ENCODE assay signal across 9 mouse cellular contexts in genomic region chr2:33489565-33489964, GRCm38 (mm10). TPM values are rescaled to one million over a fixed set of nuclear protein-coding genes. Genes with fewer than 3 reads are reported as not detected.
DNase-seq lines count a peak whose midpoint lies in the region; ATAC-seq and TF ChIP-seq lines count a peak whose summit lies in the region.
"Had no signal": no experiment of that assay in that cellular context is flagged by ENCODE, and none has a peak within 500 bp of the region (broad histone marks: within the 10 kb centered on the region; RNA-seq: fewer than 3 reads in every experiment).

No protein-coding gene starts in this region.

- no peak overlapping the region for H3K4me3 ChIP-seq in forebrain, embryonic 12.5 days (replicated peaks)
- H3K4me3 ChIP-seq in forebrain, embryonic 10.5 days, result no peak overlapping the region
- no peak overlapping the region for H3K4me3 ChIP-seq in ES-Bruce4 (ENCODE audit: low read depth, low read length)
- H3K4me3 ChIP-seq: heart, embryonic 12.5 days had no signal

- no peaks in the 10 kb centered on the region for H3K4me1 ChIP-seq in forebrain, embryonic 12.5 days
- H3K4me1 ChIP-seq in forebrain, embryonic 10.5 days, result no peaks in the 10 kb centered on the region
- no peaks in the 10 kb centered on the region for H3K4me1 ChIP-seq in ES-Bruce4 (ENCODE audit: control insufficient read depth, insufficient read depth, low read length)
- H3K4me1 ChIP-seq: heart, embryonic 12.5 days had no signal

- no peaks in the 10 kb centered on the region for H3K9me3 ChIP-seq in forebrain, embryonic 12.5 days
- no peaks in the 10 kb centered on the region for H3K9me3 ChIP-seq in forebrain, embryonic 10.5 days
- no peaks in the 10 kb centered on the region for H3K9me3 ChIP-seq in ES-Bruce4 (replicated peaks; ENCODE audit: control insufficient read depth, insufficient read depth, low read length, poor library complexity, severe bottlenecking)
- H3K9me3 ChIP-seq: heart, embryonic 12.5 days had no signal

- no peaks in the 10 kb centered on the region for H3K36me3 ChIP-seq in forebrain, embryonic 12.5 days (replicated peaks)
- no peaks in the 10 kb centered on the region for H3K36me3 ChIP-seq in forebrain, embryonic 10.5 days (replicated peaks)
- H3K36me3 ChIP-seq in ES-Bruce4 (ENCODE audit: control insufficient read depth, insufficient read depth, low read length, poor library complexity, severe bottlenecking), result no peaks in the 10 kb centered on the region
- H3K36me3 ChIP-seq: heart, embryonic 12.5 days had no signal

- TF ChIP-seq POLR2A in ES-Bruce4 (IDR thresholded peaks at IDR 0.05; ENCODE audit: insufficient read depth, low read length), result no peak

- ATAC-seq in forebrain, embryonic 12.5 days (ENCODE audit: low FRiP score), result no peak

- no peak for DNase-seq in forebrain, embryonic 10.5 days (ENCODE audit: extremely low spot score, low spot score)
- DNase-seq in left cerebral cortex, postnatal 36 days (ENCODE audit: low spot score in 2 of 2), result peak; percentile 19 to 32
- no peak for DNase-seq in left cerebral cortex, postnatal 14 days (ENCODE audit: low spot score in 2 of 2)
- DNase-seq in forelimb bud, embryonic 11.5 days (ENCODE audit: low read depth, low spot score), result peak; percentile 34
- no peak for DNase-seq in natural killer cell, adult 2 months (ENCODE audit: low spot score in 2 of 2)
- no peak for DNase-seq in thymus, postnatal 36 days

- no peak overlapping the region for H3K4me2 ChIP-seq in forebrain, embryonic 12.5 days
- H3K4me2 ChIP-seq: heart, embryonic 12.5 days had no signal

- no peak for TF ChIP-seq EP300 in ES-Bruce4 (IDR thresholded peaks at IDR 0.05; ENCODE audit: insufficient read depth, low read depth, low read length)

- H3K27ac ChIP-seq in forebrain, embryonic 12.5 days, result 0 out of 2 replicates have a peak overlapping the region, but pooled peaks have one; percentile 13
- no peak overlapping the region for H3K27ac ChIP-seq in forebrain, embryonic 10.5 days
- H3K27ac ChIP-seq in ES-Bruce4 (ENCODE audit: insufficient read depth, low read length), result no peak overlapping the region

- no peak overlapping the region for H3K9ac ChIP-seq in forebrain, embryonic 12.5 days
- no peak overlapping the region for H3K9ac ChIP-seq in ES-Bruce4 (ENCODE audit: low read depth, poor library complexity, severe bottlenecking)
- H3K9ac ChIP-seq: heart, embryonic 12.5 days had no signal

- 62% methylated on average over 10 of the region's 10 CpGs for WGBS in forebrain, embryonic 12.5 days
- WGBS in forebrain, embryonic 10.5 days, result 60% methylated on average over 10 of the region's 10 CpGs

- peak; percentile 91 for TF ChIP-seq CTCF in ES-Bruce4 (IDR thresholded peaks at IDR 0.05; ENCODE audit: low read depth, low read length)

- intact Hi-C loops in left cerebral cortex, postnatal 36 days (cut with DNase I), result loop anchor here (5.0 kb wide), 2 partner anchors 53 to 243 kb away; no protein-coding TSS in a partner anchor
- intact Hi-C loops in left cerebral cortex, postnatal 14 days (cut with DNase I), result loop anchor here (5.0 kb wide), 1 partner anchor 53 kb away; no protein-coding TSS in a partner anchor

- H3K27me3 ChIP-seq in forebrain, embryonic 12.5 days, result peaks cover 28% of the 10 kb centered on the region
- peaks cover 44% of the 10 kb centered on the region for H3K27me3 ChIP-seq in forebrain, embryonic 10.5 days (ENCODE audit: poor library complexity, severe bottlenecking)
- H3K27me3 ChIP-seq in ES-Bruce4 (ENCODE audit: control insufficient read depth, insufficient read depth, low read length, poor library complexity, severe bottlenecking), result no peaks in the 10 kb centered on the region

RNA-seq across cellular contexts. Expression of gene Zbtb43, which starts 21.2 kb away (rescaled TPM):
- 28.2 and 30.2 TPM in 2 replicates for polyA plus RNA-seq in forebrain, embryonic 12.5 days (2016; fragmentation: Nextera tagmentation; extraction: Ambion mirVana)
- 19.8 and 19.9 TPM in 2 replicates for polyA plus RNA-seq in forebrain, embryonic 10.5 days (2016; fragmentation: Nextera tagmentation; extraction: Ambion mirVana)
- 10 to 100 TPM; 26.7 to 28.3 TPM for total RNA-seq in left cerebral cortex, postnatal 36 days (2021)
- 10 to 100 TPM; 29.3 to 30.0 TPM for total RNA-seq in left cerebral cortex, postnatal 14 days (2021)
- polyA plus RNA-seq in ES-Bruce4 (2011; ENCODE audit: insufficient read depth, insufficient read length, low read depth, missing spikeins), result 23.4 and 31.3 TPM in 2 replicates

RNA-seq across cellular contexts. Expression of gene Zbtb34, which starts 58.4 kb away (rescaled TPM):
- 10.4 and 12.4 TPM in 2 replicates for polyA plus RNA-seq in forebrain, embryonic 12.5 days (2016; fragmentation: Nextera tagmentation; extraction: Ambion mirVana)
- polyA plus RNA-seq in forebrain, embryonic 10.5 days (2016; fragmentation: Nextera tagmentation; extraction: Ambion mirVana), result 6.6 and 7.6 TPM in 2 replicates
- total RNA-seq in left cerebral cortex, postnatal 36 days (2021), result 10 to 100 TPM; 18.9 to 27.1 TPM
- total RNA-seq in left cerebral cortex, postnatal 14 days (2021), result 10 to 100 TPM; 29.7 to 38.4 TPM
- 20.3 and 21.4 TPM in 2 replicates for polyA plus RNA-seq in ES-Bruce4 (2011; ENCODE audit: insufficient read depth, insufficient read length, low read depth, missing spikeins)

Comparison
In these comparisons a context has a peak if more than half of its experiments do, and no peak if none do; other contexts are left out.
1. DNase-seq: peak in left cerebral cortex, postnatal 36 days (2 of 2) and forelimb bud, embryonic 11.5 days (single experiment); none in forebrain, embryonic 10.5 days (single experiment), left cerebral cortex, postnatal 14 days (0 of 2), natural killer cell, adult 2 months (0 of 2) and thymus, postnatal 36 days (0 of 2).